ENCODE assay signal across 16 mouse cellular contexts in genomic region chr4:131125975-131126374, GRCm38 (mm10).
"Had no signal": no experiment of that assay in that cellular context is flagged by ENCODE, and none has a peak within 500 bp of the region (broad histone marks: within the 10 kb centered on the region; RNA-seq: fewer than 3 reads in every experiment).

No protein-coding gene starts in this region.

- H3K27me3 ChIP-seq: limb, embryonic 12.5 days; liver, embryonic 13.5 days; lung, embryonic 15.5 days; stomach, embryonic 15.5 days had no signal

- H3K9me3 ChIP-seq: limb, embryonic 12.5 days; liver, embryonic 13.5 days; lung, embryonic 15.5 days; megakaryocyte, embryonic 14.5 days; midbrain, embryonic 12.5 days; stomach, embryonic 15.5 days had no signal

- H3K27ac ChIP-seq: layer of hippocampus, adult 2 months; limb, embryonic 12.5 days; liver, embryonic 13.5 days; lung, embryonic 15.5 days; macrophage; midbrain, embryonic 12.5 days; stomach, embryonic 15.5 days had no signal

- H3K4me2 ChIP-seq: limb, embryonic 12.5 days; liver, embryonic 13.5 days; lung, embryonic 15.5 days; midbrain, embryonic 12.5 days; stomach, embryonic 15.5 days had no signal

- DNase-seq: kidney, postnatal 10 days; kidney, postnatal 4 days; liver; liver, embryonic 13.5 days; liver, postnatal 0 days; lung, postnatal 14 days; right cerebral cortex, postnatal 4 days; thymus, postnatal 36 days had no signal

- H3K4me3 ChIP-seq: layer of hippocampus, adult 2 months; limb, embryonic 12.5 days; liver, embryonic 13.5 days; lung, embryonic 15.5 days; megakaryocyte, embryonic 14.5 days; midbrain, embryonic 12.5 days; stomach, embryonic 15.5 days had no signal

- H3K36me3 ChIP-seq: limb, embryonic 12.5 days; liver, embryonic 13.5 days; lung, embryonic 15.5 days; midbrain, embryonic 12.5 days; stomach, embryonic 15.5 days had no signal

- H3K4me1 ChIP-seq: liver, embryonic 13.5 days; lung, embryonic 15.5 days; megakaryocyte, embryonic 14.5 days; stomach, embryonic 15.5 days had no signal

- ATAC-seq: liver, postnatal 0 days; midbrain, embryonic 16.5 days had no signal

- H3K9ac ChIP-seq: limb, embryonic 12.5 days; liver, embryonic 13.5 days; liver, postnatal 0 days; lung, embryonic 15.5 days; midbrain, embryonic 12.5 days; stomach, embryonic 15.5 days had no signal
